Mouse (Mus musculus) brain, embryonic 14.5 days (tissue): ENCODE measurements around the gene Eno4. TPM values are rescaled to one million over a fixed set of nuclear protein-coding genes. Genes with fewer than 3 reads are reported as not detected.
A peak's percentile ranks its signal among the peaks of the same experiment; 100 is the strongest.
"Not testable (repeated sequence)": the region's sequence is repeated elsewhere in the genome, so short reads cannot be mapped to it uniquely, and the experiment has no call there.

Experiments
- DNase-seq: peaks from one replicate; pipeline ENCODE4 v3.0.0-alpha.2; 2011; ENCODE audit warnings: low read depth
- CTCF ChIP-seq: fragments of 200-500 bp; IDR thresholded peaks from 2 replicates; pipeline ENCODE4 v1.5.1; 2012; ENCODE audit warnings: inconsistent platforms, mild to moderate bottlenecking, moderate library complexity, borderline replicate concordance; ENCODE audit not compliant: insufficient read depth, insufficient read length; ENCODE audit errors: extremely low read depth
- POLR2A ChIP-seq: fragments of 200-500 bp; IDR thresholded peaks from 2 replicates; pipeline ENCODE4 v1.6.1; 2012; ENCODE audit warnings: mild to moderate bottlenecking, inconsistent platforms, borderline replicate concordance; ENCODE audit not compliant: poor library complexity, insufficient read depth, insufficient read length, severe bottlenecking; ENCODE audit errors: extremely low read depth
- polyA plus RNA-seq: library from polyadenylated mRNA; depleted of rRNA; stranded (reverse); fragments of >200 nt; gene quantifications from 2 replicates; pipeline ENCODE4 v1.2.3, GENCODE M21; 2012; rRNA removed

Gene Eno4
- 1.5 and 1.6 TPM in 2 replicates for polyA plus RNA-seq

- peak; percentile 61; the same call in 1 of the 2 replicates for TF ChIP-seq POLR2A
- TF ChIP-seq CTCF, result no peak
- peak; percentile 98 for DNase-seq
These were observed at the start of gene Eno4, which contains the start of gene Hspa12a for GRCm38 (mm10) chr19:58942841-58943828. TSS of gene Eno4 (plus strand) at chr19:58943425. TSS of gene Hspa12a (minus strand) at chr19:58943654.

- peak; percentile 79 for DNase-seq
- no peak for TF ChIP-seq POLR2A
- TF ChIP-seq CTCF, result no peak
These were observed 47.0 kb upstream of the Eno4 start for GRCm38 (mm10) chr19:58896216-58896615.

GRCm38 (mm10) chr19:58900471-58900870 lies 42.8 kb upstream of the Eno4 start:
- not testable (repeated sequence) for DNase-seq

- DNase-seq, result no peak
- TF ChIP-seq POLR2A, result no peak
- TF ChIP-seq CTCF, result no peak
These were observed 39.9 kb upstream of the Eno4 start for GRCm38 (mm10) chr19:58903079-58903898.

- DNase-seq, result peak; percentile 87
These were observed 39.3 kb upstream of the Eno4 start for GRCm38 (mm10) chr19:58903899-58904327.

GRCm38 (mm10) chr19:58906685-58907084 lies 36.5 kb upstream of the Eno4 start:
- DNase-seq, result no peak

More at GRCm38 (mm10) chr19:58903899-58904327, 39.3 kb upstream of the Eno4 start:
- no peak for TF ChIP-seq POLR2A
- peak; percentile 97 for TF ChIP-seq CTCF

DNA sequence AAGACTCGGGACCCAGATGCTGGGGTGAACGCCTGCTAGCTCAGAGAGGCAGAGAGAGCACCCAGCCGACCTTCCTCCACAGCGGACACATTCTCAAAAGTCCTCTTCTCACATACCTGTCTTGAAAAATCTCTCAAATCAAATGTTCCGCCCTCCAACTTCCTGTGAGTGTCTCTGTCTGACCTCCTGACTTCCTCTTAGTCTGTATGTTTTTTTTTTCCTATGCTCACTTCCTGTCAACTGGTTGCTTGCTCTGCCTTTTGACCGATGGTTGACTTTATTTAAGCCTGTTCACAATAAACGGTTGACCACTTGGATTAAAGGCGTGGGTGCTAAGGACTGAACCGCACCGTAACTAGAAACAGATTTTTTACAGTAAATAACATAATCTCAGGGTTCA lies 35.2 kb upstream of the Eno4 start:
- DNase-seq, result no peak
- no peak for TF ChIP-seq CTCF
- TF ChIP-seq POLR2A, result no peak

More at GRCm38 (mm10) chr19:58906685-58907084, 36.5 kb upstream of the Eno4 start:
- peak; percentile 48; the same call in 1 of the 2 replicates for TF ChIP-seq CTCF
- no peak for TF ChIP-seq POLR2A

GRCm38 (mm10) chr19:58910941-58911368 lies 32.3 kb upstream of the Eno4 start:
- peak; percentile 43 for TF ChIP-seq CTCF
- no peak for TF ChIP-seq POLR2A
- no peak for DNase-seq

- TF ChIP-seq POLR2A (no peak), CTCF (peak; percentile 94)
These were observed 31.8 kb upstream of the Eno4 start for GRCm38 (mm10) chr19:58911386-58911785.

GRCm38 (mm10) chr19:58913301-58913700 lies 29.9 kb upstream of the Eno4 start:
- TF ChIP-seq POLR2A (no peak), CTCF (no peak)
- DNase-seq, result peak; percentile 27

More at GRCm38 (mm10) chr19:58911386-58911785, 31.8 kb upstream of the Eno4 start:
- peak; percentile 91 for DNase-seq

GRCm38 (mm10) chr19:58918597-58918996 lies 24.6 kb upstream of the Eno4 start:
- TF ChIP-seq CTCF (no peak; the same call in 1 of the 2 replicates), POLR2A (no peak)
- DNase-seq, result no peak

DNA sequence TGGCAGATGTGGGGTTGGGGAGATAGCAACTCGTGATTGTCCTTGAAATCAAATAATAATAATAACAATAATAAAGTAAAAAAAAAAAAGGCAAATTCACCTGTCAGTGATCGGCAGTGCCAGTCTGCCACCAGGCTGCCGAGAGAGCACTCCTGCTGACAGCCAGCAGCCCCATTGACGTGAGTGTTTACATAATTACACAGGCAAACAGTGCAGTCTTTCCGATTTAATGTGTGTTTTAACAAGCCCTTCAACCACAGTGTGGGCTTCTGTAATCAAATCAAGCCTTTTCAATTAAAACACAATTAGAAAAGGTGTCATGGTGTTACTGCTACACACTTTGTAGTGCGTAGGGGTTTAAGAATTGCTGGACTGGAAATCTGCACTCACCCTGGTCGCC lies 24.1 kb upstream of the Eno4 start:
- DNase-seq, result peak; percentile 72
- TF ChIP-seq CTCF (no peak), POLR2A (no peak)
